8 mouse cellular contexts compared by ENCODE assay signal in genomic region chr7:24298973-24299708, GRCm38 (mm10). TPM values are rescaled to one million over a fixed set of nuclear protein-coding genes. Genes with fewer than 3 reads are reported as not detected.
DNase-seq lines count a peak whose midpoint lies in the region; ATAC-seq and TF ChIP-seq lines count a peak whose summit lies in the region.

No protein-coding gene starts in this region.

- peaks cover 5% of the 10 kb centered on the region for H3K79me2 ChIP-seq in MEL (ENCODE audit: control insufficient read depth, insufficient read depth, low read length, poor library complexity)

- H3K4me3 ChIP-seq in MEL (ENCODE audit: control insufficient read depth in 1 of 2, insufficient read depth in 1 of 2, low read depth in 2 of 2, low read length in 2 of 2), result peak overlapping the region; percentile 75 to 94
- H3K4me3 ChIP-seq in forebrain, embryonic 14.5 days (ENCODE audit: low read depth, low read length), result peak overlapping the region; percentile 51
- H3K4me3 ChIP-seq in liver, postnatal 0 days (ENCODE audit: low read depth, low read length), result peak overlapping the region; percentile 79
- peak overlapping the region; percentile 72 for H3K4me3 ChIP-seq in neural tube, embryonic 13.5 days

- no peak for TF ChIP-seq EP300 in MEL (IDR thresholded peaks at IDR 0.05; ENCODE audit: low read depth in 1 of 2, low read length in 2 of 2)
- TF ChIP-seq EP300 in liver, postnatal 0 days (IDR thresholded peaks at IDR 0.05; ENCODE audit: low read depth), result no peak

- DNase-seq in MEL (ENCODE audit: low read depth, low spot score), result peak; percentile 95
- peak; percentile 87 for DNase-seq in cerebellum, adult 11-12 months
- DNase-seq in forebrain, embryonic 14.5 days (ENCODE audit: low spot score), result peak; percentile 98
- peak; percentile 64 to 76 for DNase-seq in heart, postnatal 14 days
- peak; percentile 86 for DNase-seq in layer of hippocampus, adult 11-12 months (ENCODE audit: low spot score)
- DNase-seq in liver, postnatal 0 days, result peak; percentile 75
- peak; percentile 97 for DNase-seq in telencephalon, adult 2 months (ENCODE audit: low read depth, low spot score)

- no peaks in the 10 kb centered on the region; a peak in 1 of 4 replicates for H3K4me1 ChIP-seq in MEL (ENCODE audit: control insufficient read depth in 1 of 2, insufficient read depth in 2 of 2, low read length in 2 of 2)
- peaks cover 6% of the 10 kb centered on the region for H3K4me1 ChIP-seq in forebrain, embryonic 14.5 days (ENCODE audit: control insufficient read depth, insufficient read depth, low read length)
- H3K4me1 ChIP-seq in liver, postnatal 0 days (ENCODE audit: insufficient read depth), result peaks cover 15% of the 10 kb centered on the region
- peaks cover 26% of the 10 kb centered on the region for H3K4me1 ChIP-seq in neural tube, embryonic 13.5 days (replicated peaks)

- H3K36me3 ChIP-seq in MEL (ENCODE audit: control insufficient read depth in 1 of 2, insufficient read depth in 2 of 2, low read length in 2 of 2), result no peaks in the 10 kb centered on the region
- peaks cover 50% of the 10 kb centered on the region for H3K36me3 ChIP-seq in forebrain, embryonic 14.5 days (ENCODE audit: control insufficient read depth, insufficient read depth, low read length)
- H3K36me3 ChIP-seq in liver, postnatal 0 days (replicated peaks; ENCODE audit: insufficient read depth, low read length), result no peaks in the 10 kb centered on the region
- peaks cover 62% of the 10 kb centered on the region for H3K36me3 ChIP-seq in neural tube, embryonic 13.5 days

- under 1% methylated on average over 38 of the region's 47 CpGs for WGBS in forebrain, embryonic 14.5 days
- under 1% methylated on average over 41 of the region's 47 CpGs for WGBS in liver, postnatal 0 days (ENCODE audit: insufficient replicate concordance)
- WGBS in neural tube, embryonic 13.5 days, result under 1% methylated on average over 41 of the region's 47 CpGs

- ATAC-seq in forebrain, embryonic 14.5 days, result peak; percentile 93
- peak; percentile 90 for ATAC-seq in liver, postnatal 0 days
- peak; percentile 93 for ATAC-seq in neural tube, embryonic 13.5 days (ENCODE audit: low read depth)

- intact Hi-C loops in heart, postnatal 14 days (cut with DNase I), result loop anchor here (5.0 kb wide), 1 partner anchor 332 kb away; no protein-coding TSS in a partner anchor

- TF ChIP-seq POLR2A in MEL (IDR thresholded peaks at IDR 0.05; ENCODE audit: control insufficient read depth in 1 of 2, insufficient read depth in 1 of 2, low read depth in 1 of 2, low read length in 2 of 2, poor library complexity in 1 of 2), result peak; percentile 62 to 75; a peak in 3 of 4 replicates

- TF ChIP-seq RAD21 in MEL (IDR thresholded peaks at IDR 0.05; ENCODE audit: low read depth, low read length), result no peak; the same call in 1 of the 2 replicates

- peak overlapping the region; percentile 86 for H3K4me2 ChIP-seq in forebrain, embryonic 14.5 days (ENCODE audit: low read length)
- H3K4me2 ChIP-seq in liver, postnatal 0 days (ENCODE audit: low read depth, low read length), result peak overlapping the region; percentile 98
- H3K4me2 ChIP-seq in neural tube, embryonic 13.5 days, result peak overlapping the region; percentile 84

- H3K27me3 ChIP-seq in MEL (ENCODE audit: control insufficient read depth in 1 of 2, insufficient read depth in 2 of 2, low read length in 2 of 2), result no peaks in the 10 kb centered on the region
- no peaks in the 10 kb centered on the region for H3K27me3 ChIP-seq in forebrain, embryonic 14.5 days (replicated peaks; ENCODE audit: control insufficient read depth, insufficient read depth, low read length)
- 0 out of 2 replicates have a peak, but pooled peaks cover 4% of the 10 kb centered on the region for H3K27me3 ChIP-seq in liver, postnatal 0 days (ENCODE audit: insufficient read depth, low read length)
- H3K27me3 ChIP-seq in neural tube, embryonic 13.5 days, result no peaks in the 10 kb centered on the region

- H3K9ac ChIP-seq in MEL (ENCODE audit: control insufficient read depth, low read depth, low read length, poor library complexity, severe bottlenecking), result peak overlapping the region; percentile 90
- H3K9ac ChIP-seq in forebrain, embryonic 14.5 days (ENCODE audit: low read length), result peak overlapping the region; percentile 78
- peak overlapping the region; percentile 74 for H3K9ac ChIP-seq in liver, postnatal 0 days (replicated peaks)
- H3K9ac ChIP-seq in neural tube, embryonic 13.5 days, result peak overlapping the region; percentile 82

- no peaks in the 10 kb centered on the region for H3K9me3 ChIP-seq in MEL (replicated peaks; ENCODE audit: insufficient read depth, low read length)
- no peaks in the 10 kb centered on the region for H3K9me3 ChIP-seq in forebrain, embryonic 14.5 days (replicated peaks; ENCODE audit: control insufficient read depth, low read length)
- H3K9me3 ChIP-seq in liver, postnatal 0 days (ENCODE audit: low read length), result no peaks in the 10 kb centered on the region
- H3K9me3 ChIP-seq in neural tube, embryonic 13.5 days, result no peaks in the 10 kb centered on the region

- TF ChIP-seq CTCF in MEL (IDR thresholded peaks at IDR 0.05 in 2 of 3, conservative IDR thresholded peaks at IDR 0.05 in 1 of 3; ENCODE audit: control insufficient read depth in 1 of 3, insufficient read depth in 1 of 3, low read depth in 2 of 3, low read length in 3 of 3, poor library complexity in 1 of 3, severe bottlenecking in 1 of 3), result peak in 2 of 3 experiments; percentile 36 to 43; a peak in 5 of 6 replicates
- TF ChIP-seq CTCF in liver, postnatal 0 days (IDR thresholded peaks at IDR 0.05; ENCODE audit: low read depth), result peak; percentile 49

- peak overlapping the region; percentile 26; the same call in 1 of the 2 replicates for H3K27ac ChIP-seq in MEL (ENCODE audit: control insufficient read depth, low read depth, low read length)
- peak overlapping the region; percentile 92 for H3K27ac ChIP-seq in forebrain, embryonic 14.5 days (ENCODE audit: low read depth, low read length)
- peak overlapping the region; percentile 55 for H3K27ac ChIP-seq in liver, postnatal 0 days (ENCODE audit: low read depth)
- peak overlapping the region; percentile 96 for H3K27ac ChIP-seq in neural tube, embryonic 13.5 days (replicated peaks)

TF ChIP-seq in MEL, 35 proteins besides CTCF, POLR2A, EP300 and RAD21 (continues in another document):
- no peak for TF ChIP-seq BHLHE40 (IDR thresholded peaks at IDR 0.05; ENCODE audit: borderline replicate concordance, low read depth, low read length)
- no peak for TF ChIP-seq ETS1 (IDR thresholded peaks at IDR 0.05; ENCODE audit: low read depth, low read length)
- no peak for TF ChIP-seq GABPA (IDR thresholded peaks at IDR 0.05; ENCODE audit: low read depth, low read length)
- peak; percentile 85 for TF ChIP-seq HCFC1 (IDR thresholded peaks at IDR 0.05; ENCODE audit: low read depth, low read length)
- no peak; the same call in 1 of the 2 replicates for TF ChIP-seq KAT2A (conservative IDR thresholded peaks at IDR 0.05; ENCODE audit: low read depth, low read length)
- TF ChIP-seq TCF12 (IDR thresholded peaks at IDR 0.05; ENCODE audit: low read depth, low read length), result 0 out of 2 replicates have a peak, but pooled peaks have one; percentile 21
- no peak for TF ChIP-seq CHD2 (IDR thresholded peaks at IDR 0.05; ENCODE audit: low read length)

RNA-seq across cellular contexts. Expression of gene Zfp61, which starts 1.9 kb away (rescaled TPM):
- total RNA-seq in MEL (2012; rRNA removed), result 9.2 and 9.9 TPM in 2 replicates
- polyA plus RNA-seq in MEL (2012; ENCODE audit: insufficient read depth in 1 of 2, insufficient read length in 2 of 2, low read depth in 1 of 2, low replicate concordance in 2 of 2, missing spikeins in 1 of 2), result 10 to 100 TPM in 1 of 2 experiments, not detected in 1; 15.3 TPM
- polyA plus RNA-seq in forebrain, embryonic 14.5 days (2014; fragmentation: Nextera tagmentation; extraction: Ambion mirVana), result 33.7 and 40.7 TPM in 2 replicates
- 1 to 10 TPM; 3.3 to 4.0 TPM for total RNA-seq in heart, postnatal 14 days (2021)
- 1.6 and 1.8 TPM in 2 replicates for polyA plus RNA-seq in liver, postnatal 0 days (2015; fragmentation: Nextera tagmentation; extraction: Ambion mirVana)
- polyA plus RNA-seq in neural tube, embryonic 13.5 days (2015; fragmentation: Nextera tagmentation; extraction: Ambion mirVana), result 39.8 and 49.2 TPM in 2 replicates

RNA-seq across cellular contexts. Expression of gene Zfp94, which starts 17.3 kb away (rescaled TPM):
- total RNA-seq in MEL (2012; rRNA removed), result 5.9 and 6.9 TPM in 2 replicates
- 1 to 10 TPM in 1 of 2 experiments, not detected in 1; 5.9 TPM for polyA plus RNA-seq in MEL (2012; ENCODE audit: insufficient read depth in 1 of 2, insufficient read length in 2 of 2, low read depth in 1 of 2, low replicate concordance in 2 of 2, missing spikeins in 1 of 2)
- 20.5 and 21.6 TPM in 2 replicates for polyA plus RNA-seq in forebrain, embryonic 14.5 days (2014; fragmentation: Nextera tagmentation; extraction: Ambion mirVana)
- total RNA-seq in heart, postnatal 14 days (2021), result 1 to 10 TPM; 1.7 to 2.1 TPM
- 1.8 and 2.2 TPM in 2 replicates for polyA plus RNA-seq in liver, postnatal 0 days (2015; fragmentation: Nextera tagmentation; extraction: Ambion mirVana)
- 18.2 and 19.2 TPM in 2 replicates for polyA plus RNA-seq in neural tube, embryonic 13.5 days (2015; fragmentation: Nextera tagmentation; extraction: Ambion mirVana)

RNA-seq across cellular contexts. Expression of gene Zfp93, which starts 28.9 kb away (rescaled TPM):
- total RNA-seq in MEL (2012; rRNA removed), result not detected in 2 replicates
- polyA plus RNA-seq in MEL (2012; ENCODE audit: insufficient read depth in 1 of 2, insufficient read length in 2 of 2, low read depth in 1 of 2, low replicate concordance in 2 of 2, missing spikeins in 1 of 2), result not detected
- 9.4 and 11.0 TPM in 2 replicates for polyA plus RNA-seq in forebrain, embryonic 14.5 days (2014; fragmentation: Nextera tagmentation; extraction: Ambion mirVana)
- total RNA-seq in heart, postnatal 14 days (2021), result 1 to 10 TPM; 3.1 to 4.9 TPM
- polyA plus RNA-seq in liver, postnatal 0 days (2015; fragmentation: Nextera tagmentation; extraction: Ambion mirVana), result 1.1 and 1.2 TPM in 2 replicates
- polyA plus RNA-seq in neural tube, embryonic 13.5 days (2015; fragmentation: Nextera tagmentation; extraction: Ambion mirVana), result 6.9 and 7.6 TPM in 2 replicates

RNA-seq across cellular contexts. Expression of gene Tescl, which starts 34.6 kb away (rescaled TPM):
- total RNA-seq in MEL (2012; rRNA removed), result not detected in 2 replicates
- polyA plus RNA-seq in MEL (2012; ENCODE audit: insufficient read depth in 1 of 2, insufficient read length in 2 of 2, low read depth in 1 of 2, low replicate concordance in 2 of 2, missing spikeins in 1 of 2), result not detected
- 0.20 TPM in 1 of 2 replicates, not detected in the other for polyA plus RNA-seq in forebrain, embryonic 14.5 days (2014; fragmentation: Nextera tagmentation; extraction: Ambion mirVana)
- not detected for total RNA-seq in heart, postnatal 14 days (2021)
- not detected in 2 replicates for polyA plus RNA-seq in liver, postnatal 0 days (2015; fragmentation: Nextera tagmentation; extraction: Ambion mirVana)
- polyA plus RNA-seq in neural tube, embryonic 13.5 days (2015; fragmentation: Nextera tagmentation; extraction: Ambion mirVana), result 0.31 TPM in 1 of 2 replicates, not detected in the other

RNA-seq across cellular contexts. Expression of gene Zfp108, which starts 44.5 kb away (rescaled TPM):
- not detected in 2 replicates for total RNA-seq in MEL (2012; rRNA removed)
- not detected for polyA plus RNA-seq in MEL (2012; ENCODE audit: insufficient read depth in 1 of 2, insufficient read length in 2 of 2, low read depth in 1 of 2, low replicate concordance in 2 of 2, missing spikeins in 1 of 2)
- 4.1 and 6.0 TPM in 2 replicates for polyA plus RNA-seq in forebrain, embryonic 14.5 days (2014; fragmentation: Nextera tagmentation; extraction: Ambion mirVana)
- 1 to 10 TPM; 1.8 to 1.9 TPM for total RNA-seq in heart, postnatal 14 days (2021)
- polyA plus RNA-seq in liver, postnatal 0 days (2015; fragmentation: Nextera tagmentation; extraction: Ambion mirVana), result 0.31 and 0.79 TPM in 2 replicates
- polyA plus RNA-seq in neural tube, embryonic 13.5 days (2015; fragmentation: Nextera tagmentation; extraction: Ambion mirVana), result 4.9 and 5.5 TPM in 2 replicates

Comparison
In these comparisons a context has a peak if more than half of its experiments do, and no peak if none do; other contexts are left out.
1. Peak in every context shown above with its lines: DNase-seq, ATAC-seq, H3K4me3 ChIP-seq and H3K27ac ChIP-seq.
2. H3K27ac ChIP-seq: peak in every context shown above with its lines; median percentile 96 in neural tube, embryonic 13.5 days; 92 in forebrain, embryonic 14.5 days; 55 in liver, postnatal 0 days; 26 in MEL.